Mouse (Mus musculus) heart, postnatal 0 days (tissue): Measurements from ENCODE around the gene Klk13.

Experiments used
- CTCF ChIP-seq: IDR thresholded peaks from 2 replicates; pipeline ENCODE4 v1.5.1; 2016; ENCODE audit warnings: antibody characterized with exemption, control low read depth, low read depth
- EP300 ChIP-seq: IDR thresholded peaks from 2 replicates; pipeline ENCODE4 v1.6.1; 2016; ENCODE audit warnings: antibody characterized with exemption, low read depth

DNA sequence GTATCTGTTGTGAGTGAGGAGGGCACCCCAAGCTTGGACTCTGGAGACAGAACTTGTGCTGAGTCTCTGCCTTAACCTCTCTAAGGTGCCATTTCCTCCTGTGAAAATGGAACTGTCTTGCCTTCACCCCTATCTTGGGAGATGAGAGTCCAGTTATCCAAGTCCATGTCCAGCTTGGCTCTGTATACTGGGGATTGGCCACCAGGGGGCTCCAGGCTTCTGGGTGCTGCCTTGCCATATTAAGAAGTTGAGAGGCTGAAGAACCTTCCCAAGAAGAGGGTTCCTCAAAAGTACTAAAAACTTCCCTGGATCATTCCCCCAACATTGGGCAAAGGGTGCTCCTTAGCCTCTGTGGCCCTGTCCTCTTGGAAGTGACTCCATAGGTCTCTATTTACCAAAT lies 33.9 kb upstream of the Klk13 start:
- TF ChIP-seq EP300, result no peak
- peak; percentile 43 for TF ChIP-seq CTCF
